Mouse (Mus musculus) lung, postnatal 4 days (tissue): ENCODE data around the gene Oscar.
"Not testable (repeated sequence)": the region's sequence is repeated elsewhere in the genome, so short reads cannot be mapped to it uniquely, and the experiment has no call there.

Source experiments
- DNase-seq, 2 experiments: peaks; one replicate each; pipeline ENCODE4 v3.0.0; 2021

The Oscar gene

GRCm38 (mm10) chr7:3609082-3609481, 6.9 kb downstream of the Oscar start:
- peak; percentile 34 to 45 for DNase-seq

- no peak for DNase-seq
Observed at GRCm38 (mm10) chr7:3608668-3609067, 7.3 kb downstream of the Oscar start.

- no peak for DNase-seq
Observed at GRCm38 (mm10) chr7:3607391-3607790, 8.6 kb downstream of the Oscar start.

- peak in 1 of 2 experiments; percentile 21 for DNase-seq
Observed at GRCm38 (mm10) chr7:3606798-3607197, 9.2 kb downstream of the Oscar start.

- DNase-seq, result peak in 1 of 2 experiments; percentile 75
Observed at GRCm38 (mm10) chr7:3601119-3601518, 14.8 kb downstream of the Oscar start.

- not testable (repeated sequence) for DNase-seq
Observed at GRCm38 (mm10) chr7:3597755-3598154, 18.2 kb downstream of the Oscar start.

GRCm38 (mm10) chr7:3595146-3595545, 20.8 kb downstream of the Oscar start:
- DNase-seq, result peak in 1 of 2 experiments; percentile 29

GRCm38 (mm10) chr7:3594686-3595085, 21.3 kb downstream of the Oscar start:
- DNase-seq, result no peak

- DNase-seq, result no peak
Observed at GRCm38 (mm10) chr7:3593855-3594254, 22.1 kb downstream of the Oscar start.

GRCm38 (mm10) chr7:3591534-3591933, 24.4 kb downstream of the Oscar start:
- no peak for DNase-seq

GRCm38 (mm10) chr7:3590550-3590949, 25.4 kb downstream of the Oscar start:
- no peak for DNase-seq

GRCm38 (mm10) chr7:3587292-3587691, 28.7 kb downstream of the Oscar start:
- no peak for DNase-seq

GRCm38 (mm10) chr7:3586255-3586654, 29.7 kb downstream of the Oscar start:
- no peak for DNase-seq

- DNase-seq, result no peak
Observed at GRCm38 (mm10) chr7:3585763-3586162, 30.2 kb downstream of the Oscar start.

GRCm38 (mm10) chr7:3580029-3580428, 35.9 kb downstream of the Oscar start:
- no peak for DNase-seq

- no peak for DNase-seq
Observed at GRCm38 (mm10) chr7:3578952-3579546, 36.9 kb downstream of the Oscar start.

- no peak for DNase-seq
Observed at GRCm38 (mm10) chr7:3578196-3578595, 37.8 kb downstream of the Oscar start.

- DNase-seq, result no peak
Observed at GRCm38 (mm10) chr7:3576354-3577124, 39.4 kb downstream of the Oscar start.

GRCm38 (mm10) chr7:3574216-3574615, 41.7 kb downstream of the Oscar start:
- DNase-seq, result no peak

GRCm38 (mm10) chr7:3571847-3572246, 44.1 kb downstream of the Oscar start:
- no peak for DNase-seq

- DNase-seq, result not testable (repeated sequence)
Observed at GRCm38 (mm10) chr7:3570580-3570979, 45.4 kb downstream of the Oscar start.

GRCm38 (mm10) chr7:3569725-3570124, 46.2 kb downstream of the Oscar start:
- no peak for DNase-seq

- DNase-seq, result no peak
Observed at GRCm38 (mm10) chr7:3567336-3567735, 48.6 kb downstream of the Oscar start.
